Mouse (Mus musculus): ENCODE measurements around the gene Tst. TPM values are rescaled to one million over a fixed set of nuclear protein-coding genes. Genes with fewer than 3 reads are reported as not detected.

The Tst gene
- polyA plus RNA-seq, 1 experiment: 37.1 TPM

DNA sequence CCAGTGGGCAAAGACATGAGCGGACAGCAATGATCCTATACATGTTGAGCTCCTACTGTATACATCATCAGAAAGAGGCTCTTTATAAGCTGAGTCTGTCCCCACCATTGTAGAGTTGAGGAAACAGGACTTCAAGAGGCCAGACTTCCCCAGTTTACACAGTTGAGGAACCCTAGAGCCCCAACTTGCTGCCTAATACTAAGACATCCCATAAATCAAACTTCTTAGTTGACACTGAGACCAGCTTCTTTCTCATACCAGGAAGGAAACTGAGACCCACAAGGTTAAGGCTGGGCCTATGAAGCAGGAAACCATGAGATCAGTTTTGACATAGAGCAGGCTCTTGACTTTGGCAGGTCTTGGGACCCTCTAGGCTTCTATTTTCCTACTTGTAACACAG is 20.1 kb downstream of the Tst start:
- DNase-seq (ENCODE audit: low spot score): no peak

GRCm38 (mm10) chr15:78384220-78385116 is 21.2 kb downstream of the Tst start:
- no peak for DNase-seq (ENCODE audit: low spot score)

- no peak for DNase-seq (ENCODE audit: low spot score)
Measured at GRCm38 (mm10) chr15:78383450-78384219, 22.1 kb downstream of the Tst start.

DNA sequence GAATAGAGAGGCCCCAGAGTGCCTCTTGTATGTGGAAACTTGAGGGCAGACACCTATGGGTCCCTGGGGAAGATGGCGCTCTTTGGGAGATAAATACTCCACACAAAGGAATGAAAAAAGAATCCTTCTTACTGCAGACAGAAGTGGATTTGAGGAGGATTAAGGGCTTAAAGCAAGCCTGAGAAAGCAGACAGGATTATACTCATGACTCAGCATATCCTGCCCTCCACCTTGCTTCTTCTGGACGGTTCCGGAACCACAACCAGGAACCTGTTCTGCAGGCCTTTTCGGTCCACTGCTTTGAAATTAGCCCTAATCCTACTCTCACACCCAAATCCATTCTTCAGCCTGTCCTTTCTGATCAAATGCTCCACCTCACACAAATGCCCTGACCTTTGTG is 23.6 kb downstream of the Tst start:
- no peak for DNase-seq (ENCODE audit: low spot score)

- DNase-seq (ENCODE audit: low spot score): no peak
Measured at GRCm38 (mm10) chr15:78380741-78381140, 25.0 kb downstream of the Tst start.

GRCm38 (mm10) chr15:78380208-78380607 is 25.5 kb downstream of the Tst start:
- DNase-seq (ENCODE audit: low spot score): no peak

DNA sequence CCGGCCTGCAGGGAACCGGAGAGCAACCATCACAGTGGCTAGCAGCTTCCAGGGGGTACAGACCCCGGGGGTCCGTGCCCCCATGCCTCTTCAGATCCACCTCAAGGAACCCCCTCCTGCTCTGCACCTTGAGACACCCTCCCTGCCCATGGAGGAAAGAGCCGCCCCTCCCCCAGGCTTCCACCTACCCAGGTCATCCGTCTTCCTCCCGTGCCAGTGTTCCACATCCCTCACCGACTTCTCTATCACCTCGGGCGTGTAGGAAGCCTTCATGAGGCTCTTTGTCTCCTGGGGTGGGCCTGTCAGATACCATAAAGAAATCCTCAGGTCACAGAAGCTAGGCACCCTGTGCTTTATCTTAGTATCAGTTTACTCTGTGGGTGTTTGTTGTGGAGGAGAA is 27.2 kb downstream of the Tst start:
- DNase-seq (ENCODE audit: low spot score): no peak

DNA sequence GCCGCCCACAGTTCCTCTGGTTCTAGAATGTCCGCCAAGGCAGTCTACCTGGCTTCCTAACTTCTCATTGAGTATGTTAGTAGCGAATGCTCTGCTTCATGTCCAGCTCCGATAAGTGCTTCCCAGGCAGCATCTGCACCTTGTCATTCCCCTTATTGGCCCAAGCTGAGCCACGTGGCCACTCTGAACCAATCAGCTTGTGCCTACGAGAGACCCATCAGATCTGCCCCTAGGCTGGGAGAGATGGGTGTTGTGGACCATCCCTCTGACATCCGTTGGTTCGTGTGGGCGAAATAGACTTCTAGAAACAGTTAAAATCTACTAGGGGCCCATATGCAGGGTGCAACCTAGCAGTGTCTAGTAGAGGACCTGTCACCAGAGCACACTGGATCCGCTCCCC is 27.8 kb downstream of the Tst start:
- no peak for DNase-seq (ENCODE audit: low spot score)

- no peak for DNase-seq (ENCODE audit: low spot score)
Measured at GRCm38 (mm10) chr15:78374204-78374603, 31.5 kb downstream of the Tst start.

DNA sequence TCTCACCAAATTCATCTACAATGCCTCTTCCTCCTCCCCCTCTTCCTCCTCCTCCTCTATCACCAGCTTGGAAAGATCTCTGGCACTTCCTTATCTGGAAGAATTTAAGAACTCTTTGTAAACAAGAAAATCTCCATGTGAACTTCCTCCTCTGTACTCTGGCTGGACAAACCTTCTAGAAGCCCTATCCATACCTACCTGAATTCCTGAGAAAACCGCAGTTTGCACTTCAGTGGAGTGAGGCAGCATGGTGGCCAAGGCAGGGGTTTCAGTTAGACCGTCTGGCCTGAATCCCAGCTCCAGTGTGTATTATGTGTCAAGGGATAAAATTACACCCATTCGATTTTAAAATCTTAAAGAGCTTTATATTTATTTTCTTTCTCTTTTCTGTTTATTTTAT is 32.9 kb downstream of the Tst start:
- no peak for DNase-seq (ENCODE audit: low spot score)

DNA sequence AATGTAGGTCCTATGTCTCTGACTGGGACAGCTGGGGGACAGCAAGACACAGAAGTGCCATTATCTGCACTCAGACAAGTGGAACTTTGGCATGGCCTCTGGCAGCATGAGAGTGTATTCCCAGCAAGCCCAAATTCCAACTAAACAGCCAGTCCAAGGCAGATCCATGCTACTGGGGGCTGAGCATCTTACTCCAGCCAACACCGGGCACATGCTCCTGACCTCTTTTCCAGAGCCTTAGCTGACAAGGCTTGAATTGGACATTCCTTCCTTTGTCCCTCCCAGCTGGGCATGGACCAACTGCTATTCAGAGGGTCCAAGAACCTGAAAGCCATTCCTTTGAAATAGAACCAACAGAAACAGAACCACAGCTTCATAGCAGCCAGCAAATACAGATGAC is 36.1 kb downstream of the Tst start:
- no peak for DNase-seq (ENCODE audit: low spot score)

DNA sequence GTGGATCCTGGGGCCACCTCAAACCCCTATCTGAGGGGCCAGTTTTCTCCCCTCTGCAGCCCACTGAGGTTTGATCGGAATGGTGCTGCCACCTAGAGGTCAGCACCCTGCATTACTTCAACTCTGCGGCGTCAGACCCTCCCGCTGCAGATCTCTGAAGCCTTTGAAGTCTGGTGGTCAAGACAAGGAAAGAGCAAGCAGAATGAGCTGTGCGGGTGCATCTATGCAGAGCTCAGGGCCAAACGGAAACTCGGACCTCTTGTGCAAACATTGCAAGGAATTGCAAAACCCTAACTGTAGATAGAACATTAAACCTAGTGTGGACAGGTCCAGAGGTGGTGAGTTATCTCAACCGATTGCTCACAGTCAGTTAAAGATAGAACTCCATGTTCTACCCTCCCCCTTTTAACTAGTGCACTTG is 36.8 kb downstream of the Tst start:
- DNase-seq (ENCODE audit: low spot score): no peak

DNA sequence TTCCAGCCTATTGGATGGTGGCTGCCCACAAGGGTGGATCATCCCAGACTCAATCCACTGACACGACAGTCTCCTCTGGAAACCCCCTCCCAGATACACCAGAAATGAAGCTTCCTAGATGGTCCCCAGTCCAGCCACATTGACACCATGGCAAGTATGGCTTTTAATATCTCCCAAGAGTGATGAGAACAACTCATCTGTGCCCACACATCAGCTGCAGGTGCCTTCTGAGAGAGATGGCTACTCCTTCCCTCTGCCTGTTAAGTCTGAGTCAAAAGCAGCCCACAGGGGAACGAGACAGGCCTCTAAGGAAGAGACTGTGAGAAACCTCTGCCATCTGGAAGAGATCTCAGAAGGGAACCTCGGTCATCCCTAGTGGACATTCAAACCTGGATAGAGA is 37.9 kb downstream of the Tst start:
- DNase-seq (ENCODE audit: low spot score): no peak

DNA sequence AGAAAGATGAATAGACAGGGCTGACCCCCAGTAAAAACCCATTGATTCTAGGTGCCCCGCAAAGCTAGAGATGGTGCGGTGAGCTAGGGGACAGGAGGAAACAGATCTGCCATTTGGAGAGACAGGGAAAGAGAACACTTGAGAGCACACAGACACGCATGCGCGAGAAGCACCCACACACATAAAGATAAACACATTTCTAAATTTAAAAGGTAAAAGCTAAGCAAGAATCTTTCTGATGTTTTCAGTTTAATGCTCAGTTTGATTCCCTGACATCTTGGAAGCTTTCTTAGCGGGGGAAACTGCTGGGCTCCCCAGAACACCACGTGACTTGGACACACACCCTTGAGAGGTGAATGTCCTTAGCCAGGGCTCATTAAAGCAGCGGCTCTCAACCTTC is 38.8 kb downstream of the Tst start:
- no peak for DNase-seq (ENCODE audit: low spot score)

DNA sequence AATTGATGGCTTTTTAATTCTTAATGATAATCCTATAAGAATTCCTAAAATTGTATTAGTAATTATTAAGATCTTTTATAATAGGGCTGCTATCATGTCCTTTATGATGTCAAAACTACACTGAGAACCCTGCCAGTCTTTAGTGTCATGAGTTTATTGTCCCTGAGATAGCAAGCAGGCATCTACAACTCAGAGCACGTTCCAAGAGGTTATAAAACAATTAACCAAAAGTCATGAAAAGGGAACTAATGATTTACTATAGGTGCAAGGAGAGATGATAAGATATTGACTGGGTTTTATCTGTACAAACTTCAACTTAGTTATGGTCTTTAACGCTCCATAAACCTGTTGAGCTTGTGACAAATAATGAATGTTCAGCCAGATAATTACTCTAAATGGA is 39.8 kb downstream of the Tst start:
- DNase-seq (ENCODE audit: low spot score): no peak

GRCm38 (mm10) chr15:78355548-78355947 is 50.2 kb downstream of the Tst start:
- DNase-seq (ENCODE audit: low spot score): no peak

GRCm38 (mm10) chr15:78354958-78355357 is 50.7 kb downstream of the Tst start:
- DNase-seq (ENCODE audit: low spot score): no peak

- no peak for DNase-seq (ENCODE audit: low spot score)
Measured at GRCm38 (mm10) chr15:78351586-78352165, 54.0 kb downstream of the Tst start.

All from urinary bladder, adult 2 months (tissue).